Mouse (Mus musculus) stomach, postnatal 0 days (tissue): Measurements from ENCODE around the gene Dcaf8. TPM values are rescaled to one million over a fixed set of nuclear protein-coding genes. Genes with fewer than 3 reads are reported as not detected.

Experiments used
- ATAC-seq: fragments of 200-750 bp; cut with Nextera tagmentation; 2 replicates; pipeline ENCODE4 v1.8.0; 2017; ENCODE audit not compliant: low FRiP score, low TSS enrichment
- DNase-seq: peaks from one replicate; pipeline ENCODE4 v3.0.0-alpha.2; 2016; ENCODE audit warnings: low spot score
- H3K27ac ChIP-seq: fragments of 300-500 bp; sonication (generic); replicated peaks from 2 replicates; pipeline ENCODE4 v1.5.1; 2014; ENCODE audit warnings: mild to moderate bottlenecking, control low read depth
- H3K27me3 ChIP-seq: fragments of 300-500 bp; sonication (generic); 2 replicates; pipeline ENCODE4 v1.6.1; 2014; ENCODE audit warnings: low read length; ENCODE audit not compliant: control insufficient read depth, insufficient read depth
- H3K36me3 ChIP-seq: fragments of 300-500 bp; sonication (generic); 2 replicates; pipeline ENCODE4 v1.6.1; 2014; ENCODE audit warnings: low read length, mixed read lengths; ENCODE audit not compliant: control insufficient read depth, insufficient read depth
- H3K4me1 ChIP-seq: fragments of 300-500 bp; sonication (generic); replicated peaks from 2 replicates; pipeline ENCODE4 v1.6.1; 2014; ENCODE audit warnings: antibody characterized with exemption; ENCODE audit not compliant: control insufficient read depth, insufficient read depth
- H3K4me2 ChIP-seq: fragments of 300-500 bp; sonication (generic); replicated peaks from 2 replicates; pipeline ENCODE4 v1.6.1; 2014; ENCODE audit warnings: low read depth, mild to moderate bottlenecking, control low read depth, moderate library complexity
- H3K4me3 ChIP-seq: fragments of 300-500 bp; sonication (generic); 2 replicates; pipeline ENCODE4 v1.5.1; 2014; ENCODE audit warnings: low read depth, low read length, control low read depth
- H3K9ac ChIP-seq: fragments of 300-500 bp; sonication (generic); 2 replicates; pipeline ENCODE4 v1.6.1; 2014; ENCODE audit warnings: mild to moderate bottlenecking, low read length, control low read depth, mixed read lengths
- H3K9me3 ChIP-seq: fragments of 300-500 bp; sonication (generic); 2 replicates; pipeline ENCODE4 v1.6.1; 2016; ENCODE audit warnings: low read length; ENCODE audit not compliant: control insufficient read depth
- CTCF ChIP-seq: IDR thresholded peaks from 2 replicates; pipeline ENCODE4 v1.5.1; 2016; ENCODE audit warnings: antibody characterized with exemption, low read depth, mild to moderate bottlenecking, moderate library complexity
- EP300 ChIP-seq: optimal IDR thresholded peaks from 2 replicates; pipeline ENCODE3; 2016; ENCODE audit warnings: antibody characterized with exemption
- WGBS: fragments of 180-500 bp; shearing (Covaris S2); extraction: QIAGEN DNeasy Blood & Tissue Kit; methylation state at CpG from one replicate; pipeline ENCODE4 v1.1.7; 2014; 5-methylcytosine and 5-hydroxymethylcytosine counted together
- polyA plus RNA-seq: library from polyadenylated mRNA; unstranded; fragments of >200 nt; fragmentation: Nextera tagmentation; extraction: Ambion mirVana; gene quantifications from 2 replicates; pipeline ENCODE4 v1.2.1, GENCODE M21; 2015

The Dcaf8 gene
- polyA plus RNA-seq, 1 experiment from 2014 or later, result 57.0 TPM

GRCm38 (mm10) chr1:172202894-172203522, 55.1 kb downstream of the Dcaf8 start:
- Histone ChIP-seq H3K9ac (0 out of 2 replicates have a peak overlapping the region, but pooled peaks have one; percentile 23), H3K36me3 (peaks cover 9% of the 10 kb centered on the region; the same call in 1 of the 2 replicates), H3K4me1 (peaks cover 24% of the 10 kb centered on the region), H3K27me3 (no peaks in the 10 kb centered on the region), H3K27ac (peak overlapping the region; percentile 76), H3K4me2 (peak overlapping the region; percentile 6; the same call in 1 of the 2 replicates), H3K9me3 (no peaks in the 10 kb centered on the region), H3K4me3 (no peak overlapping the region)
- ATAC-seq (no peak), DNase-seq (no peak)
- 28% methylated on average over 2 of the region's 2 CpGs for WGBS
- TF ChIP-seq CTCF (no peak), EP300 (no peak)

GRCm38 (mm10) chr1:172203566-172203965, 55.7 kb downstream of the Dcaf8 start:
- ATAC-seq (no peak), DNase-seq (no peak)
- Histone ChIP-seq H3K4me1 (peaks cover 24% of the 10 kb centered on the region), H3K27ac (peak overlapping the region; percentile 76), H3K9ac (no peak overlapping the region), H3K4me2 (peak overlapping the region; percentile 6; the same call in 1 of the 2 replicates), H3K27me3 (no peaks in the 10 kb centered on the region), H3K36me3 (peaks cover 7% of the 10 kb centered on the region; the same call in 1 of the 2 replicates), H3K9me3 (no peaks in the 10 kb centered on the region), H3K4me3 (no peak overlapping the region)
- 20% methylated on average over 4 of the region's 4 CpGs for WGBS
- no peak for TF ChIP-seq CTCF
- no peak for TF ChIP-seq EP300

GRCm38 (mm10) chr1:172204033-172204813, 56.3 kb downstream of the Dcaf8 start:
- Histone ChIP-seq H3K36me3 (peaks cover 6% of the 10 kb centered on the region; the same call in 1 of the 2 replicates), H3K4me1 (peaks cover 24% of the 10 kb centered on the region), H3K9me3 (no peaks in the 10 kb centered on the region), H3K4me3 (no peak overlapping the region), H3K27me3 (no peaks in the 10 kb centered on the region), H3K27ac (peak overlapping the region; percentile 76), H3K9ac (no peak overlapping the region), H3K4me2 (no peak overlapping the region)
- WGBS, result 29% methylated on average over 9 of the region's 9 CpGs
- DNase-seq, result no peak
- no peak for ATAC-seq
- TF ChIP-seq CTCF (no peak), EP300 (no peak)

- peak overlapping the region; percentile 83; the same call in 1 of the 2 replicates for H3K9ac ChIP-seq
- WGBS, result 54% methylated on average over 15 of the region's 15 CpGs
- H3K4me1 ChIP-seq, result peaks cover 24% of the 10 kb centered on the region
- H3K4me3 ChIP-seq, result peak overlapping the region; percentile 61
- no peaks in the 10 kb centered on the region for H3K36me3 ChIP-seq
- DNase-seq (no peak), ATAC-seq (no peak)
- peak overlapping the region; percentile 61 for H3K27ac ChIP-seq
- no peaks in the 10 kb centered on the region for H3K9me3 ChIP-seq
- no peaks in the 10 kb centered on the region for H3K27me3 ChIP-seq
- peak overlapping the region; percentile 69 for H3K4me2 ChIP-seq
- TF ChIP-seq EP300 (no peak), CTCF (no peak)
Measured at GRCm38 (mm10) chr1:172204814-172205740, 57.2 kb downstream of the Dcaf8 start.

- WGBS, result 19% methylated on average over 3 of the region's 3 CpGs
- ATAC-seq, result no peak
- H3K4me1 ChIP-seq, result peaks cover 24% of the 10 kb centered on the region
Measured at GRCm38 (mm10) chr1:172205741-172206087, 57.8 kb downstream of the Dcaf8 start.

More at GRCm38 (mm10) chr1:172205741-172206087, 57.8 kb downstream of the Dcaf8 start:
- Histone ChIP-seq H3K4me3 (peak overlapping the region; percentile 61), H3K36me3 (no peaks in the 10 kb centered on the region), H3K27me3 (no peaks in the 10 kb centered on the region), H3K9ac (peak overlapping the region; percentile 83), H3K4me2 (peak overlapping the region; percentile 69), H3K27ac (peak overlapping the region; percentile 93), H3K9me3 (no peaks in the 10 kb centered on the region)
- no peak for TF ChIP-seq EP300
- no peak for TF ChIP-seq CTCF
- no peak for DNase-seq
